Mouse (Mus musculus) effector memory CD4-positive, alpha-beta T cell, adult 5 months (primary cell): ENCODE data around the gene Osbpl8. TPM values are rescaled to one million over a fixed set of nuclear protein-coding genes. Genes with fewer than 3 reads are reported as not detected.

Source experiments
- polyA plus RNA-seq: library from polyadenylated mRNA; unstranded; fragments of 100-300 nt; shearing (Covaris generic); gene quantifications from one replicate; pipeline ENCODE4 v1.2.1, GENCODE M21; 2017

Gene Osbpl8
- polyA plus RNA-seq = 54.3 TPM

DNA sequence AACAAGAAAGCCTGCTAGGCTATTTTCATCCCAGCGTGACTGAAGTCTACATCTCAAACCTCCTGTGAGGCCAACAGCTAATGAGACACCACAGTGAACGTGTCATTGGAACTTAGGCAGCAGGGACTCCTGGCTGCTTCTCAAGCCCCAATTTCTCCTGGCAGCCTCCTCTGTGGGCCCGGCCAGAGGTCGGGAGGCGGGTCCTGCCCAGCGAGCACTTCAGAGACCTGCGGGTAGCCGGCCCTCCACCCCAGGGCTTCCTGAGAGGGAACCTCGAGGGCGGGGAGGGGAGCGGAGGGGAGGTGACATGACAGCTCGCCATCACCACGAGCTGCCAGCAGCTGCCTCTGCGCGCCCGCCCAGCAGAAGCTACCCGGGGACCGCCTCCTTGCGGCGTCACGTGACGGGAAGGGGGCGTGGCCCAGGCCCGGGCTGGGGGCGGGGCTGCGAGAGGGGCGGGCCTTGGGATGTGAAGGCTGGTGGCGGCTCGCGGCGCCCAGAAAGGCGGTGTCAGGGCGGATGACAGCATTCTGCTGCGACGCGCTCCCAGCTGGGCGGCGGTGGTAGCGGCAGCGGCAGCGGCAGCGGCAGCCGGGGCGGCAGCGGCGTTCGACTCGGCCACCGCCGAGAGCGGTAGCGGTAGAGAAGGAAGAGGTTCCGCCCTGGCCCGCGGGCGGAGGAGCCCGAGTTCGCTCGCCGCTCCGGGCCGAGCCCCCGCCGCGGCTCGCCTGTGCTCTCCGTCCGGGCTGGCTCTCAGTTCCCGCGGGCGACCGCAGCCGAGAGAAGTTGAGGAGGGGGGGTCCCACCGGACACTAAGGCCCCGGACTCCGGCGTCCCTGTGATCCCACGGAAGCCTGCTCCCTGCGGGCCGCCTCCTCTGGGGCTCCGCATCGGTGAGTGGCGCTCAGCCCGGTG lies at the start of gene Osbpl8:
TSS of gene Osbpl8 (plus strand) at position 449 of the 915 bp plus-strand sequence.

DNA sequence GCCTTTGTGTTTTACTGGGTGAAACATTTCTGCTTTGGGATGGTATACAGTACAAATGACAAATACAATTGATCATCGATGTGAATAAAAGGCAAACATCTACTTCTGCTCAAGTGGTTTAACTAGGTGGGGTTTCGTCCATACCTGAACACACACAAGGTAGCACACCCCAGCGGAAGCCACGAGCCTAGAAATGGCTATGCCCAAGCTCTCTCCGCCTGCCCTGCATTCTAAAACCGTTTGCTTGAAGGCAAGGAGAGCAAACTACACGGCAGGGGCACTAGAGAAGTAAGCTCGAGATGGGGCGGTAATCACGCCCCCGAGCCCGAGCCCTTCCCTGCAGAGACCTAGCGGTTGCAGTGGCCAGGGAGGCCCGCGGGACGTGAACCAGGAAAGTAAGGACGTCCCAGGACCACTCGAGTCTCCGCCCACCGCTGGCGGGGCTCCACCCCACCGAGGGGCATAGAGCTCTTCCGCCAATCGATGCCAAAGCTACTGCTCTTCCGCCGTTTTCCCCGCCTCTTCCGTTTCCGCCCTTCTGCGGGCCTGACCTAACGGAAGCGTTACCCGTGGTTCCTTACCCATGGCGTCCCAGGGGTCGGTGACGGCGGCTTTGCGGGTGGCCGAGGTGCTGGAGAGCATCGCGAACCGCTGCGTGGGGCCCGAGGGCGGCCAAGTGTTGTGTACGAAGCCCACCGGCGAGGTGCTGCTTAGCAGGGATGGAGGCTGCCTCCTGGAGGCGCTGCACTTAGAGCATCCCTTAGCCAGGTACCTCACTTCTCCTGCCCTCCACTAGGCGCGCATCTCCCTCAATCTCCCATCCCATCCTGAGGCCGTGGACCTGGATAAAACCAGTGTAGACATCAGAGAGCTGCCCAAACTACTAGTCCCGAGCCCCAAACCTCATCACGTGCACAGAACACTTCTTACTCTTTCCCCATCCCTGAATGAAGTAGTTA lies 133.9 kb downstream of the Osbpl8 start, which contains the start of gene Bbs10:
TSS of gene Bbs10 (plus strand) at position 540 of the 959 bp plus-strand sequence.

Other genes with a start within 250 kb of the Osbpl8 start
- 2.3 TPM for gene Csrp2, start 245.0 kb upstream of the Osbpl8 start, polyA plus RNA-seq
- 20.1 TPM for gene Zdhhc17, start 154.6 kb upstream of the Osbpl8 start, polyA plus RNA-seq
- 0.47 TPM for gene Bbs10, start 133.9 kb downstream of the Osbpl8 start, polyA plus RNA-seq